Mouse (Mus musculus): ENCODE data around the gene Acat3.
"Not testable (repeated sequence)": the region's sequence is repeated elsewhere in the genome, so short reads cannot be mapped to it uniquely, and the experiment has no call there.

Acat3 gene

GRCm38 (mm10) chr17:12921073-12921472 is 19.3 kb downstream of the Acat3 start:
- DNase-seq (ENCODE audit: extremely low read depth, low read depth, low spot score): no peak

- no peak for DNase-seq (ENCODE audit: extremely low read depth, low read depth, low spot score)
Measured at GRCm38 (mm10) chr17:12916588-12917380, 23.6 kb downstream of the Acat3 start.

GRCm38 (mm10) chr17:12915881-12916583 is 24.4 kb downstream of the Acat3 start, which contains the start of gene Mrpl18:
TSS of gene Mrpl18 (minus strand) at chr17:12916345.
- peak; percentile 92 for DNase-seq (ENCODE audit: extremely low read depth, low read depth, low spot score)

DNA sequence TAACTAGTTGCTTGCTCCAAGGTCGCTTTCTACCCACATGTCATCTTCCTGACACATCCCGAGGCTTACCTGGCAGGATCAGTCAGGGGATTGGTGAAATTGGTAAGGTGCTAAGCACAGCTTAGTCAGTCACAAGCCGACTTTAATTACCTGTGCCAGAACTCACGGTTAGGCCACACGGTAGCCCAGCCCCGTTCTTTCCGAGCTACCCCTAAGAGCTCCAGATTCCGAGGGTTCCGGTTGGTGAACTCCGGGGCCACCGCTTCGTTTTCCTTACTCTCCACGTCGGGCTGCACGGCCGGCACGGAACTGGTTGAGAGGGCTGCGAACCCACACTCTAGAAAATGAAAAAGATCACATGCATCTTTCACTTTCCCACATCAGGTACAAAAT is 24.9 kb downstream of the Acat3 start, which contains the start of gene Tcp1:
TSS of gene Tcp1 (plus strand) at position 214 of the 393 bp plus-strand sequence.
- no peak for DNase-seq (ENCODE audit: extremely low read depth, low read depth, low spot score)

GRCm38 (mm10) chr17:12910391-12910790 is 30.0 kb downstream of the Acat3 start:
- DNase-seq (ENCODE audit: extremely low read depth, low read depth, low spot score): no peak

DNA sequence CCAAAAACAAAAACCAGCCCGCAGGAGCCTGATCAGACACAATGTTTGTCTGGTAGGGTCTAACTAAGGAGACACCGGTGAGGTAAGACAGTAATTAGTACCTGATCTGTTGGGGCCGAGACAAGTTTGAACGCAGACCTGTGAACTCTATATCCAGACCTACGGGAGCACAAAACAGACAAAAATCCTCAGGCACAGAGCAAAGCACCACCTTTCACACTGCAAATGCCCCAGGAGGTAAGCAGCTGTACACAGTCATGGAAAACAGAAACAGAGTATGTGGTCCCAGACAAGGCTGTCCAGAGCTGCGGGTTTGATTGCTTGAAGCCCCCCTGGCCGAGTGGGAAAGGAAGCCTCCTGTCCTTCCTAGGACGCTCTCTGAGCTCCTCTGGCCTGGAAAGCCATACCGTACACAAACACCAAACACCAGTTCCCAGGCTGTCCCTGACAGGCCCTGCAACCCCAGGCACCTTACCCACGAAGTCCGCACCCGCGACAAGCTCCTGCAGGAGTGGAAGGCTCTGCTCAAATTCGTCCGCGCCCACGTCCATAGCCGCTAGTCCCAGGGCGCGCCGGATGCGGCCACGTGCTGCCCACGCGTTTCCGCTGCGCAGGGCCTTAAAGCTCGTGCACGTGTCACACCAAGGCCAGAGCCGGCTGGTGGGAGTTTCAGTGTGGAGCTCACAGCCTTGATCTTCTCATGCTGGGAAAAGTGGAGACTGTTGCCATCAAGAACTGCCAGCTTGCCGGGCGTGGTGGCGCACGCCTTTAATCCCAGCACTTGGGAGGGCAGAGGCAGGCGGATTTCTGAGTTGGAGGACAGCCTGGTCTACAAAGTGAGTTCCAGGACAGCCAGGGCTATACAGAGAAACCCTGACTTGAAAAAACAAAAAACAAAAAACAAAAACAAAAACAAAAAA is 30.8 kb downstream of the Acat3 start, which contains the start of gene Pnldc1:
TSS of gene Pnldc1 (minus strand) at position 870 of the 920 bp plus-strand sequence.
- no peak for DNase-seq (ENCODE audit: extremely low read depth, low read depth, low spot score)

- DNase-seq (ENCODE audit: extremely low read depth, low read depth, low spot score): no peak
Measured at GRCm38 (mm10) chr17:12906436-12906835, 34.0 kb downstream of the Acat3 start.

- no peak for DNase-seq (ENCODE audit: extremely low read depth, low read depth, low spot score)
Measured at GRCm38 (mm10) chr17:12905810-12906209, 34.6 kb downstream of the Acat3 start.

GRCm38 (mm10) chr17:12904349-12904748 is 36.1 kb downstream of the Acat3 start:
- DNase-seq (ENCODE audit: extremely low read depth, low read depth, low spot score): no peak

- DNase-seq (ENCODE audit: extremely low read depth, low read depth, low spot score): no peak
Measured at GRCm38 (mm10) chr17:12903372-12904333, 36.7 kb downstream of the Acat3 start.

- no peak for DNase-seq (ENCODE audit: extremely low read depth, low read depth, low spot score)
Measured at GRCm38 (mm10) chr17:12902291-12902690, 38.1 kb downstream of the Acat3 start.

- DNase-seq (ENCODE audit: extremely low read depth, low read depth, low spot score): not testable (repeated sequence)
Measured at GRCm38 (mm10) chr17:12898607-12899006, 41.8 kb downstream of the Acat3 start.

DNA sequence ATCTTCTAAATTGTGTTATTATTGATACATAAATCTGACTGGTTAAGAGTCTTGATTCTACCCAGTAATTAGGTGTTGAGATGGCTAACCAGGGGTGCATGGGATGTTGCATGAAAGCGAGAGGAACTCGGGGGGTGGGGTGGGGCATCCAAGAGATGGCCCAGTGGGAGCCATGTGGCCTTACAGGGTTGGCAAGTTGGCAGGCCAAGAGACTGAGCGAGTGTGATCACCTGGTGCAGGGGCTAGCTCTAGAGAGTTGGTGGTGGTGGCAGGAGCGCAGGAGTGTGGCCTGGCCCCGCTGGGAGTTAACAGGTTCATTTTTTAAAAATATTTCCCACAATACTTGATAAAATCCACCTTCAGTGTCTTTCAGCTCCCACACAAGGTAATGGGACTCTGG is 42.7 kb downstream of the Acat3 start:
- DNase-seq (ENCODE audit: extremely low read depth, low read depth, low spot score): no peak

DNA sequence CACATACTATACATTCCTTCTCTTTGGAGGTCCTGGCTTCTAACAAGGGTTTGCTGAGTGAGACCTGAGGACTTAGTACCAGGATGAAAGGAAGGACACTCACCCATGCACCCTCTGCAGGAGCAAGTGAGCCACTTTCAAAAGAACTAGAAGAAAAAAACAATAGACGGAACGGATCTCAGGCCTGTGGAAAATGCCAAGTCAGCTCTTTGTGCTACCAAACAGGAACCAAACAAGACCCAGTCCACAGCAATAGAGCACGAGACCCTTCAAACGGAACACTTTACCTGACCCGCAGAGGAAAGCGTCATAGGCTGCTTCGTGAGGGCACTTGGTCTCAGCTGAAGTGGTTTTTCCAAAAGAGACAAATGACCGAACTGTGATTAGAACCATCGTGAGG is 48.4 kb downstream of the Acat3 start:
- DNase-seq (ENCODE audit: extremely low read depth, low read depth, low spot score): no peak

GRCm38 (mm10) chr17:12891054-12891453 is 49.3 kb downstream of the Acat3 start:
- DNase-seq (ENCODE audit: extremely low read depth, low read depth, low spot score): no peak

DNA sequence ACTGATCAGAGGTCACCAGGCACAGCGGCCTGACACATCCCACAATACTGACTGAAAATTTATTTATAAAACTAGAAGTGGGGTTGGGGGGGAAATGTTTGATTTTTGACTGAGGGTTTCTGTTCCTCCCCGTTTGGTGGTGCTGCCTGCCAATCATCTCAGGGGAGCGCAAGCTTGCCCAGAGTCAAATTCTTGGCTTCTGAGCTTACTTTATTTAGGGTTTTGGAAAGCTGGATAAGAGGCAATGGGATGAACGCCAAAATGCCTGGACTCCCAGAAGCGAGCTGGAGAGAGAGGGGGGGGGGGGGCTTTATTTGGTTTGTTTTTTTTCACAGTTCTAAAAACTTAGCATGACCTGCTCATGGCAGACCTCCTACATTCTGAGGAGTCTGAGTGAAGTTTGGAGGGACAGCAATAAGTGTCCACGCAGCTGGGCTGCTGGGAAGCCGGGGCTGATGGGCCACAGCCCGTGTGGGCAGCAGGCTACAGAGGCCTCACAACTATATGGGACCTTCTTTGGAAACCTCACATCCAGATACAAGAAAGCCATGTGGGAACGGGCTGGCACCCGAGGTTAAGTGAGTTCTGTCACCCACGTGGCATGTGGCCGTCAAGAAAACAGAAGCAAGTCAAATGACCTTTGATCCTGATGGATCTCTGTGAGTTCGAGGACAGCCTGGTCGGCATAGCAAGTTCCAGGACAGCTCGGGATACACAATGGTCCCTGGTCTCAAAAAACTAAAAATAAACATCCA is 53.2 kb downstream of the Acat3 start:
- no peak for DNase-seq (ENCODE audit: extremely low read depth, low read depth, low spot score)

GRCm38 (mm10) chr17:12886620-12887019 is 53.8 kb downstream of the Acat3 start:
- DNase-seq (ENCODE audit: extremely low read depth, low read depth, low spot score): no peak

GRCm38 (mm10) chr17:12881216-12881615 is 59.2 kb downstream of the Acat3 start:
- no peak for DNase-seq (ENCODE audit: extremely low read depth, low read depth, low spot score)

DNA sequence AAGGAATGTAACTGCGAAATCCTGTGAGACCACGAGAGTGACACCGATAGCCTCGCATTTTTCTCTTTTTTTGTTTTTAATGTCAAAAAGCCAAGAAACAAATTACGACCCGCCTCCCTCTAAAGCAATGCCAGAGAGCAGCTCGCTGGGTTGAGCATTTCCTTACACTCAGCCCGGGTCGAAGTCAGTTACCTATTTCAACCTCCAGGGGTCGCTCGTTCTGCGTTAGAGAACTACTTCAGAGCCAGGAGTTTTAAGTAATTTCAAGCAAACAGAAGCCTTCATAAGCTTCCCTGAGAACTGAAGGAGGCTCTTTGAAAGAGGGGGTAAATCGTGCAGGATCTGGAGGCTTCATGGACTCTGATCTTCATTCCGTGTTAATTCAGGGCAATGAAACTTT is 60.2 kb downstream of the Acat3 start:
- DNase-seq (ENCODE audit: extremely low read depth, low read depth, low spot score): no peak
